Mouse (Mus musculus) lung, adult 2 months (tissue): ENCODE data around the gene Mamdc4.
"Not testable (repeated sequence)": the region's sequence is repeated elsewhere in the genome, so short reads cannot be mapped to it uniquely, and the experiment has no call there.

Source experiments
- CTCF ChIP-seq: fragments of 200-500 bp; IDR thresholded peaks from 2 replicates; pipeline ENCODE4 v1.5.1; 2011; ENCODE audit warnings: mild to moderate bottlenecking, low read length, control low read depth; ENCODE audit not compliant: insufficient read depth
- POLR2A ChIP-seq: fragments of 200-500 bp; IDR thresholded peaks from 2 replicates; pipeline ENCODE4 v1.6.1; 2011; ENCODE audit warnings: low read depth, mild to moderate bottlenecking, control low read depth, low read length, borderline replicate concordance; ENCODE audit errors: extremely low read depth

- not testable (repeated sequence) for TF ChIP-seq CTCF, POLR2A
These were observed 21.4 kb downstream of the Mamdc4 start for GRCm38 (mm10) chr2:25553171-25553786.
